Mouse (Mus musculus): ENCODE data around the gene Traf4. TPM values are rescaled to one million over a fixed set of nuclear protein-coding genes. Genes with fewer than 3 reads are reported as not detected.

Gene Traf4
- total and polyA plus RNA-seq, 3 experiments = 34.4 to 42.0 TPM; not detected in 1

GRCm38 (mm10) chr11:78122815-78123214 is 42.6 kb downstream of the Traf4 start:
- DNase-seq (ENCODE audit: low read depth, low spot score) = peak; percentile 69
- Histone ChIP-seq H3K79me2 (ENCODE audit: control insufficient read depth, insufficient read depth, low read length, poor library complexity) (peaks cover 11% of the 10 kb centered on the region; the same call in 1 of the 2 replicates), H3K36me3 (ENCODE audit: control insufficient read depth in 1 of 2, insufficient read depth in 2 of 2, low read length in 2 of 2) (peaks cover 0 to 57% of the 10 kb centered on the region in 2 experiments; a peak in 2 of 4 replicates), H3K4me3 (ENCODE audit: control insufficient read depth in 1 of 2, insufficient read depth in 1 of 2, low read depth in 2 of 2, low read length in 2 of 2) (no peak overlapping the region), H3K4me1 (ENCODE audit: control insufficient read depth in 1 of 2, insufficient read depth in 2 of 2, low read length in 2 of 2) (peaks cover 29 to 48% of the 10 kb centered on the region in 2 experiments), H3K9ac (ENCODE audit: control insufficient read depth, low read depth, low read length, poor library complexity, severe bottlenecking) (no peak overlapping the region), H3K27me3 (ENCODE audit: control insufficient read depth in 1 of 2, insufficient read depth in 2 of 2, low read length in 2 of 2) (no peaks in the 10 kb centered on the region), H3K27ac (ENCODE audit: control insufficient read depth, low read depth, low read length) (peak overlapping the region; percentile 53), H3K9me3 (replicated peaks; ENCODE audit: insufficient read depth, low read length) (no peaks in the 10 kb centered on the region)
- TF ChIP-seq MAZ (IDR thresholded peaks at IDR 0.05; ENCODE audit: low read depth, low read length) (no peak), EP300 (IDR thresholded peaks at IDR 0.05; ENCODE audit: low read depth in 1 of 2, low read length in 2 of 2) (peak; percentile 93 to 94), USF2 (IDR thresholded peaks at IDR 0.05; ENCODE audit: borderline replicate concordance in 1 of 2, insufficient read depth in 1 of 2, low read depth in 1 of 2, low read length in 2 of 2) (no peak), GATA1 (IDR thresholded peaks at IDR 0.05; ENCODE audit: low read depth, low read length) (peak; percentile 91), MYB (IDR thresholded peaks at IDR 0.05; ENCODE audit: low read depth, low read length) (peak; percentile 90), MXI1 (IDR thresholded peaks at IDR 0.05; ENCODE audit: low read depth, low read length) (no peak), RCOR1 (IDR thresholded peaks at IDR 0.05; ENCODE audit: low read depth, low read length) (peak; percentile 69; the same call in 1 of the 2 replicates), MAX (IDR thresholded peaks at IDR 0.05; ENCODE audit: low read length) (no peak), TCF12 (IDR thresholded peaks at IDR 0.05; ENCODE audit: low read depth, low read length) (peak; percentile 89), ETS1 (IDR thresholded peaks at IDR 0.05; ENCODE audit: low read depth, low read length) (peak; percentile 68; the same call in 1 of the 2 replicates), ELF1 (IDR thresholded peaks at IDR 0.05; ENCODE audit: low read depth, low read length) (no peak), ZNF384 (IDR thresholded peaks at IDR 0.05; ENCODE audit: low read depth, low read length) (peak; percentile 99), UBTF (IDR thresholded peaks at IDR 0.05; ENCODE audit: borderline replicate concordance, insufficient read depth, low read depth, low read length) (no peak), TAL1 (IDR thresholded peaks at IDR 0.05; ENCODE audit: low read length) (peak; percentile 80), ZKSCAN1 (IDR thresholded peaks at IDR 0.05; ENCODE audit: low read depth, low read length) (peak; percentile 40; the same call in 1 of the 2 replicates)

DNA sequence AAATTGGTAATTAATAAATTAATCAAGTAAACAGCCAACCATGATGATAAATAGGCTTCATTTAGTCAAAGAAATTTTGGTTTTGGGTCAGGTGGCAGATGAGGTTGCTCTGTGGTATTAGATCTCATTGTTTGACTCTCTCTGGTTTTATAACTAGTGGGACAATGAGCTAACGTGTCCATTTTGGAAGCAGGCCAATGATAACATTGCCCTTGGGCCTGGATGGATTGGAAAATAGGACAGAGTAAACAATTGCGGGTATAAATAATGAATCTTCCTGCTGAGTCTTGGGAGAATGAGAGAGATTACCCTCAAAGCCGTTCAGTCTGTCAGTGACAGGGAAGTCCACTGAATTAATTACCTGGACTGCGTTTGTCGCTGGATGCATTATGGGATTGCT is 44.2 kb downstream of the Traf4 start:
- no peak for TF ChIP-seq MYC (IDR thresholded peaks at IDR 0.05; ENCODE audit: low read depth, low read length)
- 0 out of 4 replicates have a peak, but pooled peaks of 1 of the 2 experiments have one; percentile 27 for TF ChIP-seq EP300 (IDR thresholded peaks at IDR 0.05; ENCODE audit: low read depth in 1 of 2, low read length in 2 of 2)
- no peak overlapping the region for H3K27ac ChIP-seq (ENCODE audit: control insufficient read depth, low read depth, low read length)

More for the DNA sequence above, 44.2 kb downstream of the Traf4 start:
- peaks cover 32 to 43% of the 10 kb centered on the region in 2 experiments for H3K4me1 ChIP-seq (ENCODE audit: control insufficient read depth in 1 of 2, insufficient read depth in 2 of 2, low read length in 2 of 2)
- H3K9me3 ChIP-seq (replicated peaks; ENCODE audit: insufficient read depth, low read length) = no peaks in the 10 kb centered on the region
- no peak overlapping the region for H3K4me3 ChIP-seq (ENCODE audit: control insufficient read depth in 1 of 2, insufficient read depth in 1 of 2, low read depth in 2 of 2, low read length in 2 of 2)
- H3K9ac ChIP-seq (ENCODE audit: control insufficient read depth, low read depth, low read length, poor library complexity, severe bottlenecking) = no peak overlapping the region
- H3K27me3 ChIP-seq (ENCODE audit: control insufficient read depth in 1 of 2, insufficient read depth in 2 of 2, low read length in 2 of 2) = no peaks in the 10 kb centered on the region
- H3K79me2 ChIP-seq (ENCODE audit: control insufficient read depth, insufficient read depth, low read length, poor library complexity) = peaks cover 15% of the 10 kb centered on the region
- peaks cover 0 to 61% of the 10 kb centered on the region in 2 experiments; a peak in 2 of 4 replicates for H3K36me3 ChIP-seq (ENCODE audit: control insufficient read depth in 1 of 2, insufficient read depth in 2 of 2, low read length in 2 of 2)
- DNase-seq (ENCODE audit: low read depth, low spot score) = no peak
